Mouse (Mus musculus) urinary bladder, postnatal 10 days (tissue): ENCODE results near the gene Pik3cb.

Experiments
- DNase-seq: peaks from one replicate; pipeline ENCODE4 v3.0.0; 2022; ENCODE audit warnings: low spot score

Gene Pik3cb

GRCm38 (mm10) chr9:99001326-99001725, 139.1 kb downstream of the Pik3cb start:
- no peak for DNase-seq

GRCm38 (mm10) chr9:98999881-99000339, 140.5 kb downstream of the Pik3cb start:
- DNase-seq, result no peak

- no peak for DNase-seq
Observed at GRCm38 (mm10) chr9:98994103-98994502, 146.3 kb downstream of the Pik3cb start.

- no peak for DNase-seq
Observed at GRCm38 (mm10) chr9:98987131-98987530, 153.3 kb downstream of the Pik3cb start.
